Comparison of ENCODE assay signal across 12 mouse cellular contexts in genomic region chr7:19784764-19785535, GRCm38 (mm10). TPM values are rescaled to one million over a fixed set of nuclear protein-coding genes. Genes with fewer than 3 reads are reported as not detected.
A peak's percentile ranks its signal among the peaks of the same experiment; 100 is the strongest.
DNase-seq lines count a peak whose midpoint lies in the region; ATAC-seq and TF ChIP-seq lines count a peak whose summit lies in the region.
"Had no signal": no experiment of that assay in that cellular context is flagged by ENCODE, and none has a peak within 500 bp of the region (broad histone marks: within the 10 kb centered on the region; RNA-seq: fewer than 3 reads in every experiment).

No protein-coding gene starts in this region.

- no peaks in the 10 kb centered on the region for H3K27me3 ChIP-seq in limb, embryonic 11.5 days (ENCODE audit: control insufficient read depth, insufficient read depth, low read length)
- H3K27me3 ChIP-seq in limb, embryonic 10.5 days (ENCODE audit: low read depth, poor library complexity, severe bottlenecking), result no peaks in the 10 kb centered on the region; the same call in 1 of the 2 replicates
- no peaks in the 10 kb centered on the region for H3K27me3 ChIP-seq in intestine, embryonic 15.5 days (replicated peaks)

- H3K4me1 ChIP-seq in limb, embryonic 11.5 days (ENCODE audit: control insufficient read depth, insufficient read depth, low read length), result no peaks in the 10 kb centered on the region
- H3K4me1 ChIP-seq in limb, embryonic 10.5 days, result peaks cover 8% of the 10 kb centered on the region
- no peaks in the 10 kb centered on the region; the same call in 1 of the 2 replicates for H3K4me1 ChIP-seq in bone marrow macrophage, adult 2 months (ENCODE audit: control insufficient read depth, insufficient read depth, low read length)
- peaks cover 16% of the 10 kb centered on the region for H3K4me1 ChIP-seq in intestine, embryonic 15.5 days (replicated peaks)

- H3K9ac ChIP-seq in limb, embryonic 11.5 days (ENCODE audit: low read length), result no peak overlapping the region
- no peak overlapping the region for H3K9ac ChIP-seq in intestine, embryonic 15.5 days

- H3K4me3 ChIP-seq in limb, embryonic 11.5 days (ENCODE audit: low read depth, low read length), result no peak overlapping the region
- H3K4me3 ChIP-seq in limb, embryonic 10.5 days, result no peak overlapping the region
- no peak overlapping the region for H3K4me3 ChIP-seq in bone marrow macrophage, adult 2 months (ENCODE audit: insufficient read depth, low read length)
- no peak overlapping the region for H3K4me3 ChIP-seq in intestine, embryonic 15.5 days (replicated peaks)

- TF ChIP-seq POLR2A in bone marrow macrophage, adult 2 months (IDR thresholded peaks at IDR 0.05; ENCODE audit: borderline replicate concordance, low read depth, low read length), result no peak

- no peak overlapping the region for H3K4me2 ChIP-seq in limb, embryonic 11.5 days (ENCODE audit: low read depth, severe bottlenecking)
- H3K4me2 ChIP-seq in intestine, embryonic 15.5 days (replicated peaks), result no peak overlapping the region

- ATAC-seq in limb, embryonic 11.5 days (ENCODE audit: insufficient number of reproducible peaks, low FRiP score, low TSS enrichment, low read depth), result no peak
- peak; percentile 47; the same call in 1 of the 2 replicates for ATAC-seq in intestine, embryonic 15.5 days

- H3K36me3 ChIP-seq in limb, embryonic 11.5 days (ENCODE audit: control insufficient read depth, insufficient read depth, low read length), result no peaks in the 10 kb centered on the region
- H3K36me3 ChIP-seq in limb, embryonic 10.5 days, result no peaks in the 10 kb centered on the region
- H3K36me3 ChIP-seq in intestine, embryonic 15.5 days, result no peaks in the 10 kb centered on the region

- WGBS in limb, embryonic 11.5 days, result 21% methylated on average over 11 of the region's 11 CpGs
- WGBS in limb, embryonic 10.5 days, result 28% methylated on average over 11 of the region's 11 CpGs
- 30% methylated on average over 11 of the region's 11 CpGs for WGBS in intestine, embryonic 15.5 days

- peak; percentile 55 for TF ChIP-seq CTCF in bone marrow macrophage, adult 2 months (IDR thresholded peaks at IDR 0.05; ENCODE audit: low read depth, low read length)

- peak; percentile 34 for DNase-seq in limb, embryonic 11.5 days (ENCODE audit: low spot score)
- DNase-seq in limb, embryonic 10.5 days (ENCODE audit: low spot score), result no peak
- DNase-seq in retina, postnatal 1 day, result peak; percentile 35
- DNase-seq in right cerebral cortex, adult 18-20 months, result no peak
- DNase-seq in right cerebral cortex, postnatal 25 days, result no peak
- no peak for DNase-seq in right cerebral cortex, adult 2 months (ENCODE audit: low spot score in 2 of 2)
- DNase-seq: gastrocnemius, postnatal 10 days; kidney, adult 18-20 months had no signal

- no peaks in the 10 kb centered on the region for H3K9me3 ChIP-seq in limb, embryonic 11.5 days (ENCODE audit: control insufficient read depth, low read length)
- H3K9me3 ChIP-seq in limb, embryonic 10.5 days (replicated peaks), result peaks cover 2% of the 10 kb centered on the region; the same call in 1 of the 2 replicates
- H3K9me3 ChIP-seq in intestine, embryonic 15.5 days, result no peaks in the 10 kb centered on the region

- H3K27ac ChIP-seq in limb, embryonic 11.5 days (replicated peaks; ENCODE audit: low read depth, low read length), result no peak overlapping the region
- H3K27ac ChIP-seq in limb, embryonic 10.5 days, result no peak overlapping the region
- H3K27ac ChIP-seq in bone marrow macrophage, adult 2 months (ENCODE audit: insufficient read depth, low read depth, low read length), result no peak overlapping the region
- no peak overlapping the region for H3K27ac ChIP-seq in intestine, embryonic 15.5 days
- H3K27ac ChIP-seq: macrophage had no signal

RNA-seq across cellular contexts. Expression of gene Cblc, which starts 11.7 kb away (rescaled TPM):
- 0.75 and 1.3 TPM in 2 replicates for polyA plus RNA-seq in limb, embryonic 11.5 days (2014; fragmentation: Nextera tagmentation; extraction: Ambion mirVana)
- 1.4 and 1.6 TPM in 2 replicates for polyA plus RNA-seq in limb, embryonic 10.5 days (2016; fragmentation: Nextera tagmentation; extraction: Ambion mirVana)
- polyA plus RNA-seq in bone marrow macrophage, adult 2 months (2012; ENCODE audit: insufficient read depth, insufficient read length, missing spikeins), result not detected in 2 replicates
- 24.5 and 26.4 TPM in 2 replicates for polyA plus RNA-seq in intestine, embryonic 15.5 days (2015; fragmentation: Nextera tagmentation; extraction: Ambion mirVana)
- polyA plus RNA-seq: cortical plate, adult 2 months; macrophage had no signal

RNA-seq across cellular contexts. Expression of gene Bcam, which starts 14.1 kb away (rescaled TPM):
- 43.0 and 44.1 TPM in 2 replicates for polyA plus RNA-seq in limb, embryonic 11.5 days (2014; fragmentation: Nextera tagmentation; extraction: Ambion mirVana)
- 53.8 and 58.6 TPM in 2 replicates for polyA plus RNA-seq in limb, embryonic 10.5 days (2016; fragmentation: Nextera tagmentation; extraction: Ambion mirVana)
- 0.52 and 2.6 TPM in 2 replicates for polyA plus RNA-seq in bone marrow macrophage, adult 2 months (2012; ENCODE audit: insufficient read depth, insufficient read length, missing spikeins)
- 76.9 and 79.4 TPM in 2 replicates for polyA plus RNA-seq in intestine, embryonic 15.5 days (2015; fragmentation: Nextera tagmentation; extraction: Ambion mirVana)

RNA-seq across cellular contexts. Expression of gene Nectin2, which starts 34.7 kb away (rescaled TPM):
- 59.3 and 63.2 TPM in 2 replicates for polyA plus RNA-seq in limb, embryonic 11.5 days (2014; fragmentation: Nextera tagmentation; extraction: Ambion mirVana)
- 78.1 and 87.9 TPM in 2 replicates for polyA plus RNA-seq in limb, embryonic 10.5 days (2016; fragmentation: Nextera tagmentation; extraction: Ambion mirVana)
- polyA plus RNA-seq in bone marrow macrophage, adult 2 months (2012; ENCODE audit: insufficient read depth, insufficient read length, missing spikeins), result 12.7 and 12.9 TPM in 2 replicates
- 148 and 154 TPM in 2 replicates for polyA plus RNA-seq in intestine, embryonic 15.5 days (2015; fragmentation: Nextera tagmentation; extraction: Ambion mirVana)

RNA-seq across cellular contexts. Expression of gene Bcl3, which starts 37.6 kb away (rescaled TPM):
- 0.71 and 1.2 TPM in 2 replicates for polyA plus RNA-seq in limb, embryonic 11.5 days (2014; fragmentation: Nextera tagmentation; extraction: Ambion mirVana)
- polyA plus RNA-seq in limb, embryonic 10.5 days (2016; fragmentation: Nextera tagmentation; extraction: Ambion mirVana), result 0.82 and 1.2 TPM in 2 replicates
- polyA plus RNA-seq in bone marrow macrophage, adult 2 months (2012; ENCODE audit: insufficient read depth, insufficient read length, missing spikeins), result 60.7 and 72.2 TPM in 2 replicates
- 13.3 and 13.9 TPM in 2 replicates for polyA plus RNA-seq in intestine, embryonic 15.5 days (2015; fragmentation: Nextera tagmentation; extraction: Ambion mirVana)

Comparison
In these comparisons a context has a peak if more than half of its experiments do, and no peak if none do; other contexts are left out.
1. DNase-seq: peak in limb, embryonic 11.5 days (single experiment) and retina, postnatal 1 day (single experiment); none in limb, embryonic 10.5 days (single experiment), right cerebral cortex, adult 18-20 months (single experiment), right cerebral cortex, postnatal 25 days (single experiment) and right cerebral cortex, adult 2 months (0 of 2).
2. RNA of gene Bcam, which starts 14.1 kb away (polyA plus RNA-seq): 76.9 to 79.4 TPM in intestine, embryonic 15.5 days, 53.8 to 58.6 TPM in limb, embryonic 10.5 days and 43.0 to 44.1 TPM in limb, embryonic 11.5 days; 0.52 to 2.6 TPM in bone marrow macrophage, adult 2 months; every median in the first group is over 10 times any median in the second.